Mouse (Mus musculus): ENCODE measurements around the gene Ablim1. TPM values are rescaled to one million over a fixed set of nuclear protein-coding genes. Genes with fewer than 3 reads are reported as not detected.

The Ablim1 gene
- polyA plus RNA-seq, 1 experiment from 2014 or later, result 30.2 TPM

GRCm38 (mm10) chr19:57353228-57353627, 38.5 kb upstream of the Ablim1 start:
- H3K4me3 ChIP-seq (ENCODE audit: low read depth, low read length), result no peak overlapping the region
- H3K27me3 ChIP-seq (replicated peaks; ENCODE audit: control insufficient read depth, insufficient read depth, low read length), result no peaks in the 10 kb centered on the region
- no peak overlapping the region for H3K27ac ChIP-seq (ENCODE audit: low read depth)
- H3K9me3 ChIP-seq (ENCODE audit: control insufficient read depth, low read length), result no peaks in the 10 kb centered on the region
- H3K4me2 ChIP-seq (ENCODE audit: low read length), result no peak overlapping the region
- 87% methylated on average over 10 of the region's 10 CpGs for WGBS
- DNase-seq (ENCODE audit: low spot score) (no peak), ATAC-seq (replicated peaks; ENCODE audit: low FRiP score, low TSS enrichment, low read depth) (no peak)
- H3K9ac ChIP-seq (ENCODE audit: low read length), result no peak overlapping the region
- H3K4me1 ChIP-seq (replicated peaks; ENCODE audit: control insufficient read depth, insufficient read depth, low read length), result peaks cover 7% of the 10 kb centered on the region; the same call in 1 of the 2 replicates
- no peaks in the 10 kb centered on the region for H3K36me3 ChIP-seq (ENCODE audit: control insufficient read depth, insufficient read depth, low read length)

DNA sequence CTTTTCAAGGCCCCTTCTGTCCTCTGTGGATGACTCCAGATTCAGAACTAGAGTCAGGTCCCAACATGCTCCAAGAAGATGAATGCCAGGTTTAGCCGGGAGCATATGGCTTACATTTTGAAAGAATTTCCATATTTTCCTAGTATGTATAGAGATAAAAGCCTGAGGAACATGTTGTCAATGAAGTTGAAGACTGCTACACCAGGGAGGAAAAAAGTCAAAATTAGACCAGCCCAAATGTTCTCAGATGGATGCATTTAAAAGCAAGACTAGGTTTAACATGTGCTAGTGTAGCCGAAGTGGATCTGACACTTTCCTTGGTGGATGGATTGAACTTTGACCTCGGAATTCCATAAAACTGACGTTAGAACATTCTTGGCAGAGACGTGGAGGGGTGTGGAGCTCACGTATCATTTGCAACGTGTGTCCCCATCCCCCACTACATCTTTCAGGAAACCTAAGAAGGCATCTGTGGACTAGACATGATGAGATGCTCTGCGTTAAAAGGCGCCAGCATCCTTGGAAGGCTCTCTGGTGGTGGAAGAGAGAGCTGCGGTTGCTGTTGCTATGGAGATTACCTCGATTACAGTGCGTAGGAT, 37.7 kb upstream of the Ablim1 start:
- Histone ChIP-seq H3K4me2 (ENCODE audit: low read length) (no peak overlapping the region), H3K4me1 (replicated peaks; ENCODE audit: control insufficient read depth, insufficient read depth, low read length) (peaks cover 7% of the 10 kb centered on the region; the same call in 1 of the 2 replicates), H3K27ac (ENCODE audit: low read depth) (no peak overlapping the region), H3K4me3 (ENCODE audit: low read depth, low read length) (no peak overlapping the region), H3K9me3 (ENCODE audit: control insufficient read depth, low read length) (no peaks in the 10 kb centered on the region), H3K9ac (ENCODE audit: low read length) (no peak overlapping the region), H3K27me3 (replicated peaks; ENCODE audit: control insufficient read depth, insufficient read depth, low read length) (no peaks in the 10 kb centered on the region), H3K36me3 (ENCODE audit: control insufficient read depth, insufficient read depth, low read length) (no peaks in the 10 kb centered on the region)
- DNase-seq (ENCODE audit: low spot score) (no peak), ATAC-seq (replicated peaks; ENCODE audit: low FRiP score, low TSS enrichment, low read depth) (no peak)
- WGBS, result 70% methylated on average over 12 of the region's 12 CpGs

- no peak overlapping the region for H3K4me3 ChIP-seq (ENCODE audit: low read depth, low read length)
- H3K4me1 ChIP-seq (replicated peaks; ENCODE audit: control insufficient read depth, insufficient read depth, low read length), result no peaks in the 10 kb centered on the region
- ATAC-seq (replicated peaks; ENCODE audit: low FRiP score, low TSS enrichment, low read depth) (no peak), DNase-seq (ENCODE audit: low spot score) (no peak)
- no peak overlapping the region for H3K9ac ChIP-seq (ENCODE audit: low read length)
- no peaks in the 10 kb centered on the region for H3K9me3 ChIP-seq (ENCODE audit: control insufficient read depth, low read length)
- H3K27ac ChIP-seq (ENCODE audit: low read depth), result no peak overlapping the region
- H3K4me2 ChIP-seq (ENCODE audit: low read length), result no peak overlapping the region
- no peaks in the 10 kb centered on the region for H3K36me3 ChIP-seq (ENCODE audit: control insufficient read depth, insufficient read depth, low read length)
- H3K27me3 ChIP-seq (replicated peaks; ENCODE audit: control insufficient read depth, insufficient read depth, low read length), result no peaks in the 10 kb centered on the region
Observed at GRCm38 (mm10) chr19:57349096-57349495, 34.4 kb upstream of the Ablim1 start.

GRCm38 (mm10) chr19:57344678-57345077, 30.0 kb upstream of the Ablim1 start:
- ATAC-seq (replicated peaks; ENCODE audit: low FRiP score, low TSS enrichment, low read depth) (no peak), DNase-seq (ENCODE audit: low spot score) (no peak)
- Histone ChIP-seq H3K9me3 (ENCODE audit: control insufficient read depth, low read length) (no peaks in the 10 kb centered on the region), H3K36me3 (ENCODE audit: control insufficient read depth, insufficient read depth, low read length) (no peaks in the 10 kb centered on the region), H3K27me3 (replicated peaks; ENCODE audit: control insufficient read depth, insufficient read depth, low read length) (no peaks in the 10 kb centered on the region), H3K4me3 (ENCODE audit: low read depth, low read length) (no peak overlapping the region), H3K4me1 (replicated peaks; ENCODE audit: control insufficient read depth, insufficient read depth, low read length) (no peaks in the 10 kb centered on the region), H3K27ac (ENCODE audit: low read depth) (no peak overlapping the region), H3K4me2 (ENCODE audit: low read length) (no peak overlapping the region), H3K9ac (ENCODE audit: low read length) (no peak overlapping the region)
- 82% methylated on average over 1 of the region's 1 CpGs for WGBS

- H3K4me2 ChIP-seq (ENCODE audit: low read length), result no peak overlapping the region
- no peak overlapping the region for H3K4me3 ChIP-seq (ENCODE audit: low read depth, low read length)
- H3K4me1 ChIP-seq (replicated peaks; ENCODE audit: control insufficient read depth, insufficient read depth, low read length), result no peaks in the 10 kb centered on the region
- H3K9ac ChIP-seq (ENCODE audit: low read length), result no peak overlapping the region
- no peaks in the 10 kb centered on the region for H3K36me3 ChIP-seq (ENCODE audit: control insufficient read depth, insufficient read depth, low read length)
- 76% methylated on average over 5 of the region's 5 CpGs for WGBS
- H3K27me3 ChIP-seq (replicated peaks; ENCODE audit: control insufficient read depth, insufficient read depth, low read length), result no peaks in the 10 kb centered on the region
- no peaks in the 10 kb centered on the region for H3K9me3 ChIP-seq (ENCODE audit: control insufficient read depth, low read length)
- ATAC-seq (replicated peaks; ENCODE audit: low FRiP score, low TSS enrichment, low read depth) (no peak), DNase-seq (ENCODE audit: low spot score) (no peak)
- H3K27ac ChIP-seq (ENCODE audit: low read depth), result no peak overlapping the region
Observed at GRCm38 (mm10) chr19:57343860-57344259, 29.1 kb upstream of the Ablim1 start.

DNA sequence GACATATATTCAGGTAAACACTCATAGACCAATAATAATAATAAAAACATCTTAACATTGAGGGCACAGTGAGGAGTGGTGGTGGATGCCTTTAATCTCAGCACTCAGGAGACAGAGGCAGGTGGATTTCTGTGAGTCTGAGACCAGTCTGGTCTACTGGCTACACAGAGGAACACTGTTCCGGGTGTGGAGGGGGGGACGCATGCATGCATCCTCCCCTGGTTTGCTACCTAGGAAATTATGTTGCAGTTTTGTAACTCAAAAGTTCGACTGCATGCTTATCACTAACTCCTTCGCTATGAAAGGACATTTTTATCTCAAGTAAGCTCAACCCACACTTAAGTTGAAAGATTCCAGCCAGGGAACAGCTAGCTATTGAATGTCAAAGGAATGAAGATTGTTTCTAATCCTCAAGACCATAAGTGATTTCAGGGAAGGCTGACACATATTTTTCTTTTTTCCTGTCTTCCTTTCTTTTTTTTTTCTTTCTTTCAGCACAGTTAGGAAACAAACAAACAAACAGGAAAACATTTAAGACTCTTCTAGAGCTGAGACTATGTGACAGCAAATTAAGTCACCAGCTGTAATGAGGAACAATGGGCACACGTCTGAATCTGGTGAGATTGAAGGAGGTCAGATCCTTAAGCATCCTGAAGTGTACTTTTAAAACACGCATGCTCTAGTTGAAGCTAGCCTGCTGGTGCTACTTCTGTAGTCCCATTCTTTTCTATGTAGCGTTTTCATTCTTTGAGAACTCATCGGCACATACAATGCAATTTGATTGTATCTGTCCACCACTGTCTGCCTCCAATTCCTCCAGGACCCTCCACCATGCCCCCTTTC, 26.4 kb upstream of the Ablim1 start:
- H3K27me3 ChIP-seq (replicated peaks; ENCODE audit: control insufficient read depth, insufficient read depth, low read length), result no peaks in the 10 kb centered on the region
- H3K4me3 ChIP-seq (ENCODE audit: low read depth, low read length), result no peak overlapping the region
- H3K4me2 ChIP-seq (ENCODE audit: low read length), result no peak overlapping the region
- H3K4me1 ChIP-seq (replicated peaks; ENCODE audit: control insufficient read depth, insufficient read depth, low read length), result no peaks in the 10 kb centered on the region
- no peaks in the 10 kb centered on the region for H3K9me3 ChIP-seq (ENCODE audit: control insufficient read depth, low read length)
- H3K27ac ChIP-seq (ENCODE audit: low read depth), result no peak overlapping the region
- H3K9ac ChIP-seq (ENCODE audit: low read length), result no peak overlapping the region
- ATAC-seq (replicated peaks; ENCODE audit: low FRiP score, low TSS enrichment, low read depth) (no peak), DNase-seq (ENCODE audit: low spot score) (no peak)
- no peaks in the 10 kb centered on the region for H3K36me3 ChIP-seq (ENCODE audit: control insufficient read depth, insufficient read depth, low read length)
- 78% methylated on average over 8 of the region's 8 CpGs for WGBS

- Histone ChIP-seq H3K36me3 (ENCODE audit: control insufficient read depth, insufficient read depth, low read length) (no peaks in the 10 kb centered on the region), H3K4me1 (replicated peaks; ENCODE audit: control insufficient read depth, insufficient read depth, low read length) (no peaks in the 10 kb centered on the region; the same call in 1 of the 2 replicates), H3K27ac (ENCODE audit: low read depth) (no peak overlapping the region), H3K27me3 (replicated peaks; ENCODE audit: control insufficient read depth, insufficient read depth, low read length) (no peaks in the 10 kb centered on the region), H3K4me3 (ENCODE audit: low read depth, low read length) (no peak overlapping the region), H3K4me2 (ENCODE audit: low read length) (no peak overlapping the region), H3K9ac (ENCODE audit: low read length) (no peak overlapping the region), H3K9me3 (ENCODE audit: control insufficient read depth, low read length) (no peaks in the 10 kb centered on the region)
- ATAC-seq (replicated peaks; ENCODE audit: low FRiP score, low TSS enrichment, low read depth), result no peak
- no peak for DNase-seq (ENCODE audit: low spot score)
- WGBS, result 84% methylated on average over 13 of the region's 13 CpGs
Observed at GRCm38 (mm10) chr19:57339281-57339864, 24.7 kb upstream of the Ablim1 start.

- no peak for ATAC-seq (replicated peaks; ENCODE audit: low FRiP score, low TSS enrichment, low read depth)
- H3K36me3 ChIP-seq (ENCODE audit: control insufficient read depth, insufficient read depth, low read length), result no peaks in the 10 kb centered on the region
- H3K27me3 ChIP-seq (replicated peaks; ENCODE audit: control insufficient read depth, insufficient read depth, low read length), result no peaks in the 10 kb centered on the region
- no peaks in the 10 kb centered on the region for H3K9me3 ChIP-seq (ENCODE audit: control insufficient read depth, low read length)
- no peak overlapping the region for H3K4me2 ChIP-seq (ENCODE audit: low read length)
- no peaks in the 10 kb centered on the region; the same call in 1 of the 2 replicates for H3K4me1 ChIP-seq (replicated peaks; ENCODE audit: control insufficient read depth, insufficient read depth, low read length)
- no peak overlapping the region for H3K4me3 ChIP-seq (ENCODE audit: low read depth, low read length)
- no peak for DNase-seq (ENCODE audit: low spot score)
- H3K9ac ChIP-seq (ENCODE audit: low read length), result no peak overlapping the region
- H3K27ac ChIP-seq (ENCODE audit: low read depth), result no peak overlapping the region
- 49% methylated on average over 8 of the region's 8 CpGs for WGBS
Observed at GRCm38 (mm10) chr19:57335135-57335534, 20.4 kb upstream of the Ablim1 start.
